Mouse (Mus musculus) thymus, adult 2 months (tissue): ENCODE data around the gene F13b.

ENCODE experiments used
- CTCF ChIP-seq: fragments of 200-500 bp; IDR thresholded peaks from 2 replicates; pipeline ENCODE4 v1.5.1; 2012; ENCODE audit warnings: mild to moderate bottlenecking, control low read depth, low read length, moderate library complexity, borderline replicate concordance; ENCODE audit not compliant: control insufficient read depth, poor library complexity, insufficient read depth; ENCODE audit errors: extremely low read depth
- POLR2A ChIP-seq: fragments of 200-500 bp; IDR thresholded peaks from 2 replicates; pipeline ENCODE4 v1.6.1; 2012; ENCODE audit warnings: mild to moderate bottlenecking, low read length, control low read depth, moderate library complexity; ENCODE audit not compliant: control insufficient read depth, poor library complexity, insufficient read depth; ENCODE audit errors: extremely low read depth

- TF ChIP-seq POLR2A (no peak), CTCF (no peak)
These were observed 1.8 kb upstream of the F13b start for GRCm38 (mm10) chr1:139499751-139500150.
